Mouse (Mus musculus) kidney, postnatal 0 days (tissue): ENCODE measurements at regions not wholly inside any gene's neighbourhood (a gene's known extent, or its start where the extent isn't known, plus 50 kb on each side); places are given as distances from the start of the nearest gene placed in this dataset.

ENCODE experiments used
- ATAC-seq: fragments of 200-750 bp; cut with Nextera tagmentation; replicated peaks from 2 replicates; pipeline ENCODE4 v1.8.0; 2017; ENCODE audit warnings: low read depth, moderate number of reproducible peaks, moderate TSS enrichment, moderate library complexity; ENCODE audit not compliant: low FRiP score
- DNase-seq: peaks from one replicate; pipeline ENCODE4 v3.0.0-alpha.2; 2016; ENCODE audit warnings: low spot score
- H3K27ac ChIP-seq: fragments of 300-500 bp; sonication (generic); 2 replicates; pipeline ENCODE4 v1.5.1; 2014; ENCODE audit warnings: mild to moderate bottlenecking
- H3K27me3 ChIP-seq: fragments of 300-500 bp; sonication (generic); 2 replicates; pipeline ENCODE4 v1.6.1; 2014; ENCODE audit warnings: low read length, mixed read lengths; ENCODE audit not compliant: insufficient read depth
- H3K36me3 ChIP-seq: fragments of 300-500 bp; sonication (generic); 2 replicates; pipeline ENCODE4 v1.6.1; 2014; ENCODE audit warnings: low read length, mixed read lengths; ENCODE audit not compliant: insufficient read depth
- H3K4me1 ChIP-seq: fragments of 300-500 bp; sonication (generic); replicated peaks from 2 replicates; pipeline ENCODE4 v1.6.1; 2014; ENCODE audit warnings: antibody characterized with exemption, low read length, mixed read lengths; ENCODE audit not compliant: insufficient read depth
- H3K4me2 ChIP-seq: fragments of 300-500 bp; sonication (generic); 2 replicates; pipeline ENCODE4 v1.6.1; 2014; ENCODE audit warnings: mild to moderate bottlenecking, low read length, moderate library complexity, mixed read lengths
- H3K4me3 ChIP-seq: fragments of 300-500 bp; sonication (generic); replicated peaks from 2 replicates; pipeline ENCODE4 v1.5.1; 2014; ENCODE audit warnings: low read depth, low read length
- H3K9ac ChIP-seq: fragments of 300-500 bp; sonication (generic); 2 replicates; pipeline ENCODE4 v1.6.1; 2014; ENCODE audit warnings: low read depth, low read length
- H3K9me3 ChIP-seq: fragments of 300-500 bp; sonication (generic); replicated peaks from 2 replicates; pipeline ENCODE4 v1.6.1; 2016; ENCODE audit warnings: low read length, inconsistent platforms, mixed read lengths
- CTCF ChIP-seq: IDR thresholded peaks from 2 replicates; pipeline ENCODE4 v1.5.1; 2016; ENCODE audit warnings: antibody characterized with exemption, low read depth, mild to moderate bottlenecking, moderate library complexity
- WGBS: fragments of 180-500 bp; shearing (Covaris S2); extraction: QIAGEN DNeasy Blood & Tissue Kit; methylation state at CpG from one replicate; pipeline ENCODE4 v1.1.7; 2014; 5-methylcytosine and 5-hydroxymethylcytosine counted together

DNA sequence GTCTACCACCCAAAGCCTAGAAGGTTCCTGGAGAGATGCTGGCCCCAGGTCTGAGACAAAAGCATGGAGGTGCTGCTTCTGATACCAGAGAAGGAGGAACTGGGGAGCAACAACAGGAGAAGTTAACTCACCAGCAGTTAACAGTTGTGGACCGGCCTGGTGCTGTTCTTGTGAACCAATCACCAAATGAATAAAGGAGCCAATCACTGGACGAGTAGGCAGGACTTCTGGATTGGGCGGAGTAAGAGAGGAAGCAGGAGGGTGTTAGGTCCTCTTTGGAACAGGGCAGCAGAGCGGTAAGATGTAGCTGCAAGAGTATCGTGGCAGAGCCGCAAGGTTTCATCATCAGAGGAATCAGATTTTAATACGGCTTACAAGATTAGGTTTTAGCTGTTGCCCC, 57.7 kb upstream of the Elovl6 start:
- no peak overlapping the region for H3K4me3 ChIP-seq
- no peak overlapping the region for H3K9ac ChIP-seq
- no peak overlapping the region for H3K27ac ChIP-seq
- WGBS, result 83% methylated on average over 7 of the region's 7 CpGs
- H3K4me1 ChIP-seq, result no peaks in the 10 kb centered on the region
- no peak for TF ChIP-seq CTCF
- H3K27me3 ChIP-seq, result no peaks in the 10 kb centered on the region
- no peaks in the 10 kb centered on the region for H3K36me3 ChIP-seq
- H3K9me3 ChIP-seq, result no peaks in the 10 kb centered on the region
- DNase-seq (no peak), ATAC-seq (no peak)
- no peak overlapping the region for H3K4me2 ChIP-seq

DNA sequence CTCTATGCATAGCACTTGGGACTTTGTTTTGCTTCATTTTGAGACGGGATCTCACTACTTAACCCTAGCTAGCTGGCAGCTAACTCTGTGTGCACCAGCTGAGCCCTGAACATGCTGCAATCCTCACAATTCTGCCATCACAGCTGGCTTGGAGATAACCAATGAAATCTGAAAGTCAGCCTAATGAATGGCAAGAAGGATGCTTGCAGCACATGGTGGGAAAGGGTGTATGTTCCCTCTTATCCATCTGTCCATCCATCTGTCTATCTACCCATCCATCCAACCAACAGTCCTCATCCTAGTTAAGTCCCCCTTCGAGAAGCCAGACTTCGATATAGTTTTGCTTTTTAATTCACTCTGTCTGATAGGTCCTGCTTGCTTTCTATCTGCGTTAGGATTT, 55.9 kb upstream of the Elovl6 start:
- DNase-seq (no peak), ATAC-seq (no peak)
- TF ChIP-seq CTCF, result no peak
- no peaks in the 10 kb centered on the region for H3K4me1 ChIP-seq
- no peaks in the 10 kb centered on the region for H3K9me3 ChIP-seq
- H3K9ac ChIP-seq, result no peak overlapping the region
- H3K4me3 ChIP-seq, result no peak overlapping the region
- H3K27me3 ChIP-seq, result no peaks in the 10 kb centered on the region
- no peak overlapping the region for H3K4me2 ChIP-seq
- H3K27ac ChIP-seq, result no peak overlapping the region
- no peaks in the 10 kb centered on the region for H3K36me3 ChIP-seq
- 94% methylated on average over 4 of the region's 4 CpGs for WGBS

DNA sequence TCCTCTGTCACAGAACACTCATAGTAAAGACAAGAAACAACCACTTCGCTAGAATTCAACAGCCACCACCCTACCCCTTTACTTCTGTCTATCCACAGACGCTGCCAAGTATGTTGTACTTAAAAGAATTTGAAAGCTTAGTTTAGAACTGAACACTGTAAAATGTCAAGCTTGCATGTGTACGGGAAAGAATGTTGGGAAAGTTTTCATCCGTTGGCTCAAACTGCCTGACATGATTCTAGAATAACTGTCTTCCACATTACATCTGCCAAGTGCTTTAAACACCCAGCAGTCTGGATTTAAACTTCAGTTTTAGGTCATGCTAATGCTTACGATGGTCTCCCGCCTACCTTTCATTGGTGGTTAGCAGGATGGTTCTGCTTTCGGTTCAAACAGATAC, 54.1 kb upstream of the Elovl6 start:
- Histone ChIP-seq H3K27ac (no peak overlapping the region), H3K4me1 (no peaks in the 10 kb centered on the region), H3K4me3 (no peak overlapping the region), H3K9me3 (no peaks in the 10 kb centered on the region), H3K4me2 (no peak overlapping the region), H3K36me3 (no peaks in the 10 kb centered on the region), H3K27me3 (no peaks in the 10 kb centered on the region), H3K9ac (no peak overlapping the region)
- DNase-seq (no peak), ATAC-seq (no peak)
- WGBS, result 85% methylated on average over 7 of the region's 7 CpGs
- TF ChIP-seq CTCF, result no peak

DNA sequence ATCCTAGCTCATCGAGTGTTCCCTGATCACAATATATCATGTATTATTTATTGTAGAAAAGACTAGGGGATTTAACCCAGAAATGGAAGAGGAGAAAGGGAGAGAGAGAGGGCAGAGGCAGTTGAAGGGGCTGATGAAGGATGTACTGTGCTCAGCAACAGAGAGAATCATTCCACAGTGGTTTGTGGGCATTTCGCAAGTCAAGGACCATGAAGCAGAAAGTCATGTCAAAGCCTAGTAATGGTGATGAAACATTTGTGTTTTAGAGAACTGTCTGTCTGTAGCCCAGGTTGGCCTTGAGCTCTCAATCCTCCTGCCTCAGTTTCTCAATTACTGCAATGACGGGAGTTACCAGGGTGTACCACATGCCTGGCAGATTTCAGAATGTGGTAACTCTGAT, 50.9 kb upstream of the Elovl6 start:
- Histone ChIP-seq H3K4me1 (no peaks in the 10 kb centered on the region), H3K27me3 (no peaks in the 10 kb centered on the region), H3K9ac (no peak overlapping the region), H3K36me3 (no peaks in the 10 kb centered on the region), H3K27ac (no peak overlapping the region), H3K9me3 (no peaks in the 10 kb centered on the region), H3K4me3 (no peak overlapping the region), H3K4me2 (no peak overlapping the region)
- no peak for TF ChIP-seq CTCF
- ATAC-seq, result no peak
- 97% methylated on average over 3 of the region's 3 CpGs for WGBS
- no peak for DNase-seq
